Mouse (Mus musculus) forebrain, embryonic 12.5 days (tissue): ENCODE measurements at regions not wholly inside any gene's neighbourhood (a gene's known extent, or its start where the extent isn't known, plus 50 kb on each side); places are given as distances from the start of the nearest gene placed in this dataset.

Experiments
- ATAC-seq: fragments of 200-750 bp; cut with Nextera tagmentation; 2 replicates; pipeline ENCODE4 v1.8.0; 2017; ENCODE audit warnings: moderate TSS enrichment; ENCODE audit not compliant: low FRiP score
- H3K27ac ChIP-seq: fragments of 300-500 bp; sonication (generic); 2 replicates; pipeline ENCODE4 v1.5.1; 2016; ENCODE audit warnings: mild to moderate bottlenecking
- H3K27me3 ChIP-seq: fragments of 300-500 bp; sonication (generic); 2 replicates; pipeline ENCODE4 v1.6.1; 2016; ENCODE audit warnings: mild to moderate bottlenecking
- H3K36me3 ChIP-seq: fragments of 300-500 bp; sonication (generic); replicated peaks from 2 replicates; pipeline ENCODE4 v1.6.1; 2016; ENCODE audit warnings: mild to moderate bottlenecking
- H3K4me1 ChIP-seq: fragments of 300-500 bp; sonication (generic); 2 replicates; pipeline ENCODE4 v1.6.1; 2016
- H3K4me2 ChIP-seq: fragments of 300-500 bp; sonication (generic); 2 replicates; pipeline ENCODE4 v1.6.1; 2016; ENCODE audit warnings: mild to moderate bottlenecking, moderate library complexity
- H3K4me3 ChIP-seq: fragments of 300-500 bp; sonication (generic); replicated peaks from 2 replicates; pipeline ENCODE4 v1.5.1; 2016; ENCODE audit warnings: mild to moderate bottlenecking
- H3K9ac ChIP-seq: fragments of 300-500 bp; sonication (generic); 2 replicates; pipeline ENCODE4 v1.6.1; 2016; ENCODE audit warnings: mild to moderate bottlenecking
- H3K9me3 ChIP-seq: fragments of 300-500 bp; sonication (generic); 2 replicates; pipeline ENCODE4 v1.6.1; 2016
- WGBS: fragments of 180-500 bp; shearing (Covaris S2); methylation state at CpG from one replicate; pipeline ENCODE4 v1.1.7; 2016; 5-methylcytosine and 5-hydroxymethylcytosine counted together

GRCm38 (mm10) chr3:120217710-120218109, 433.4 kb upstream of the Ptbp2 start:
- Histone ChIP-seq H3K4me1 (peaks cover 11% of the 10 kb centered on the region), H3K27ac (no peak overlapping the region), H3K36me3 (no peaks in the 10 kb centered on the region), H3K4me2 (no peak overlapping the region), H3K9ac (no peak overlapping the region), H3K4me3 (no peak overlapping the region), H3K9me3 (no peaks in the 10 kb centered on the region), H3K27me3 (no peaks in the 10 kb centered on the region)
- WGBS = 27% methylated on average over 3 of the region's 3 CpGs
- ATAC-seq = peak; percentile 59; the same call in 1 of the 2 replicates

GRCm38 (mm10) chr3:120214616-120215250, 430.5 kb upstream of the Ptbp2 start:
- Histone ChIP-seq H3K4me1 (peaks cover 11% of the 10 kb centered on the region), H3K4me2 (peak overlapping the region; percentile 8; the same call in 1 of the 2 replicates), H3K4me3 (no peak overlapping the region), H3K27ac (0 out of 2 replicates have a peak overlapping the region, but pooled peaks have one; percentile 31), H3K36me3 (no peaks in the 10 kb centered on the region), H3K9me3 (no peaks in the 10 kb centered on the region), H3K9ac (no peak overlapping the region), H3K27me3 (no peaks in the 10 kb centered on the region)
- ATAC-seq = peak; percentile 54; the same call in 1 of the 2 replicates
- 41% methylated on average over 12 of the region's 12 CpGs for WGBS

GRCm38 (mm10) chr3:120199403-120199802, 415.1 kb upstream of the Ptbp2 start:
- H3K4me3 ChIP-seq = no peak overlapping the region
- no peak overlapping the region for H3K4me2 ChIP-seq
- no peak overlapping the region for H3K9ac ChIP-seq
- 89% methylated on average over 2 of the region's 2 CpGs for WGBS
- H3K9me3 ChIP-seq = no peaks in the 10 kb centered on the region
- no peaks in the 10 kb centered on the region for H3K27me3 ChIP-seq
- H3K4me1 ChIP-seq = no peaks in the 10 kb centered on the region
- H3K36me3 ChIP-seq = no peaks in the 10 kb centered on the region
- no peak overlapping the region for H3K27ac ChIP-seq
- no peak for ATAC-seq

- Histone ChIP-seq H3K9ac (no peak overlapping the region), H3K27ac (no peak overlapping the region), H3K4me2 (no peak overlapping the region), H3K9me3 (no peaks in the 10 kb centered on the region), H3K36me3 (no peaks in the 10 kb centered on the region), H3K4me1 (peaks cover 9% of the 10 kb centered on the region; the same call in 1 of the 2 replicates), H3K27me3 (no peaks in the 10 kb centered on the region), H3K4me3 (no peak overlapping the region)
- no peak for ATAC-seq
- WGBS = 88% methylated on average over 3 of the region's 3 CpGs
Measured at GRCm38 (mm10) chr3:120194501-120194900, 410.2 kb upstream of the Ptbp2 start.

- peaks cover 9% of the 10 kb centered on the region; the same call in 1 of the 2 replicates for H3K4me1 ChIP-seq
- WGBS = 33% methylated on average over 15 of the region's 15 CpGs
- peak; percentile 79 for ATAC-seq
- H3K36me3 ChIP-seq = no peaks in the 10 kb centered on the region
- no peak overlapping the region for H3K9ac ChIP-seq
- H3K27ac ChIP-seq = no peak overlapping the region
- 0 out of 2 replicates have a peak overlapping the region, but pooled peaks have one; percentile 15 for H3K4me2 ChIP-seq
- no peaks in the 10 kb centered on the region for H3K27me3 ChIP-seq
- H3K4me3 ChIP-seq = no peak overlapping the region
- no peaks in the 10 kb centered on the region for H3K9me3 ChIP-seq
Measured at GRCm38 (mm10) chr3:120192439-120193326, 408.4 kb upstream of the Ptbp2 start.

- Histone ChIP-seq H3K4me2 (no peak overlapping the region), H3K4me1 (peaks cover 9% of the 10 kb centered on the region; the same call in 1 of the 2 replicates), H3K36me3 (no peaks in the 10 kb centered on the region), H3K9me3 (no peaks in the 10 kb centered on the region), H3K27ac (no peak overlapping the region), H3K9ac (no peak overlapping the region), H3K27me3 (no peaks in the 10 kb centered on the region), H3K4me3 (no peak overlapping the region)
- 100% methylated on average over 1 of the region's 1 CpGs for WGBS
- ATAC-seq = no peak
Measured at GRCm38 (mm10) chr3:120189606-120190005, 405.3 kb upstream of the Ptbp2 start.

- Histone ChIP-seq H3K36me3 (no peaks in the 10 kb centered on the region), H3K4me3 (no peak overlapping the region), H3K27ac (no peak overlapping the region), H3K4me1 (no peaks in the 10 kb centered on the region), H3K27me3 (no peaks in the 10 kb centered on the region), H3K4me2 (no peak overlapping the region), H3K9me3 (no peaks in the 10 kb centered on the region), H3K9ac (no peak overlapping the region)
- 67% methylated on average over 5 of the region's 5 CpGs for WGBS
- ATAC-seq = no peak
Measured at GRCm38 (mm10) chr3:120180931-120181610, 396.8 kb upstream of the Ptbp2 start.

- no peaks in the 10 kb centered on the region for H3K4me1 ChIP-seq
- H3K4me2 ChIP-seq = no peak overlapping the region
- H3K9me3 ChIP-seq = no peaks in the 10 kb centered on the region
- H3K9ac ChIP-seq = no peak overlapping the region
- H3K36me3 ChIP-seq = no peaks in the 10 kb centered on the region
- WGBS = 68% methylated on average over 2 of the region's 2 CpGs
- no peak for ATAC-seq
- H3K4me3 ChIP-seq = no peak overlapping the region
- H3K27ac ChIP-seq = no peak overlapping the region
- H3K27me3 ChIP-seq = no peaks in the 10 kb centered on the region
Measured at GRCm38 (mm10) chr3:120175632-120176031, 391.4 kb upstream of the Ptbp2 start.
